Mouse (Mus musculus) left cerebral cortex, adult 18-20 months (tissue): ENCODE results near the gene Cdkn2aip. TPM values are rescaled to one million over a fixed set of nuclear protein-coding genes. Genes with fewer than 3 reads are reported as not detected.

ENCODE experiments used
- DNase-seq, 2 experiments: peaks; one replicate each; pipeline ENCODE4 v3.0.0; 2021 to 2022; ENCODE audit warnings: low spot score in 2 of 2, mixed read lengths in 1 of 2
- total RNA-seq, 2 experiments: library from RNA; stranded (reverse); gene quantifications; 2 replicates each; pipeline ENCODE4 v1.2.3; 2021

Cdkn2aip gene
- total RNA-seq, 2 experiments from 2014 or later: 18.5 to 20.8 TPM

DNA sequence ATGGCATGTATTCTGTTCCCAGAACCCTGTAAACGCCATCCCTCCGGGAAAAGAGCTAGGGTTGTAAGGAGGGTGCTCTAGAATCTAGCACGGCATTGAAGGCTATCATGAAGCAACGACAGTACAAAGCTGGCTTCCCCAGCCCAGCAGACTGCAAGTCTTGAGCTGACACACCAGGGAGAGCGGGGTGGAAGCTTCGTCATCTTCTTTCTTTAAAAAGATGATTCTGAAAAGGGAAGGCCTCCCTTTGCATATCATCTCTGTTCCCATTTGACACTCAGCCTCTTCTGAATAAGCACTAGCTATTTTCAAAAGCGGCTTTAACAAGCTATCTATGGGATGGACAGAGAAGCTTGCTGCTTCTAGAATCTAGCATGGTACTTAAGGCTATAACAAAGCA, 53.3 kb downstream of the Cdkn2aip start:
- peak; percentile 31 to 49 for DNase-seq

GRCm38 (mm10) chr8:47659463-47659862, 54.3 kb downstream of the Cdkn2aip start:
- DNase-seq: no peak

Other genes with a start within 250 kb of the Cdkn2aip start
- gene Trappc11, start 180.5 kb downstream of the Cdkn2aip start, total RNA-seq: 10 to 100 TPM; 53.0 to 56.1 TPM
- 10 to 100 TPM; 33.3 to 37.7 TPM for gene Rwdd4a, start 180.3 kb downstream of the Cdkn2aip start, total RNA-seq
- gene Ing2, start 38.4 kb downstream of the Cdkn2aip start, total RNA-seq: 10 to 100 TPM; 53.2 to 53.6 TPM
- gene Cldn24, start 108.2 kb upstream of the Cdkn2aip start, total RNA-seq: not detected
- gene Cldn22, start 110.5 kb upstream of the Cdkn2aip start, total RNA-seq: 1 to 10 TPM in 1 of 2 experiments, under 1 TPM in 1; 0.63 to 1.3 TPM